Mouse (Mus musculus) gastrocnemius, postnatal 10 days (tissue): ENCODE results near the gene Ttll13. TPM values are rescaled to one million over a fixed set of nuclear protein-coding genes. Genes with fewer than 3 reads are reported as not detected.

Experiments used
- total RNA-seq, 2 experiments: library from RNA; stranded (reverse); gene quantifications; 2 replicates each; pipeline ENCODE4 v1.2.3; 2021

Gene Ttll13
- total RNA-seq, 2 experiments from 2014 or later = 0.14 to 0.20 TPM

Other genes with a start within 250 kb of the Ttll13 start
- gene Zfp710, start 221.6 kb upstream of the Ttll13 start, total RNA-seq = 10 to 100 TPM; 14.2 to 16.7 TPM
- gene Idh2, start 131.0 kb upstream of the Ttll13 start, total RNA-seq = 100 to 1,000 TPM; 244 to 271 TPM
- gene Sema4b, start 59.5 kb upstream of the Ttll13 start, total RNA-seq = 1 to 10 TPM; 2.9 to 4.2 TPM
- 10 to 100 TPM; 10.7 to 12.5 TPM for gene Cib1, start 13.6 kb upstream of the Ttll13 start, total RNA-seq
- gene Gdpgp1, start 13.5 kb upstream of the Ttll13 start, total RNA-seq = 1 to 10 TPM; 1.8 to 2.1 TPM
- gene Ngrn, start 14.8 kb downstream of the Ttll13 start, total RNA-seq = 10 to 100 TPM; 20.2 to 20.3 TPM
- 1 to 10 TPM; 5.7 to 6.3 TPM for gene Vps33b, start 23.3 kb downstream of the Ttll13 start, total RNA-seq
- gene Prc1, start 48.1 kb downstream of the Ttll13 start, total RNA-seq = 10 to 100 TPM; 18.4 to 23.2 TPM
- 10 to 100 TPM in 1 of 2 experiments, 1 to 10 TPM in 1; 6.6 to 11.3 TPM for gene Rccd1, start 78.1 kb downstream of the Ttll13 start, total RNA-seq
- 10 to 100 TPM; 11.8 to 16.4 TPM for gene Unc45a, start 94.6 kb downstream of the Ttll13 start, total RNA-seq
- gene Hddc3, start 96.7 kb downstream of the Ttll13 start, total RNA-seq = 10 to 100 TPM; 39.9 to 45.0 TPM
- gene Man2a2, start 125.0 kb downstream of the Ttll13 start, total RNA-seq = 10 to 100 TPM; 92.2 to 97.2 TPM
- 10 to 100 TPM in 1 of 2 experiments, 1 to 10 TPM in 1; 9.4 to 12.1 TPM for gene Fes, start 141.6 kb downstream of the Ttll13 start, total RNA-seq
- gene Furin, start 159.1 kb downstream of the Ttll13 start, total RNA-seq = 10 to 100 TPM; 63.1 to 68.1 TPM